Mouse (Mus musculus) embryonic facial prominence, embryonic 15.5 days (tissue): ENCODE measurements around the gene Agpat1. TPM values are rescaled to one million over a fixed set of nuclear protein-coding genes. Genes with fewer than 3 reads are reported as not detected.

Experiments
- ATAC-seq: fragments of 200-750 bp; cut with Nextera tagmentation; 2 replicates; pipeline ENCODE4 v1.8.0; 2017; ENCODE audit warnings: low read depth, moderate TSS enrichment; ENCODE audit not compliant: insufficient number of reproducible peaks, low FRiP score, low TSS enrichment
- H3K27ac ChIP-seq: fragments of 300-500 bp; sonication (generic); replicated peaks from 2 replicates; pipeline ENCODE4 v1.5.1; 2015; ENCODE audit warnings: mild to moderate bottlenecking, inconsistent platforms
- H3K27me3 ChIP-seq: fragments of 300-500 bp; sonication (generic); 2 replicates; pipeline ENCODE4 v1.6.1; 2015; ENCODE audit warnings: inconsistent platforms
- H3K36me3 ChIP-seq: fragments of 300-500 bp; sonication (generic); 2 replicates; pipeline ENCODE4 v1.6.1; 2015; ENCODE audit warnings: mild to moderate bottlenecking, inconsistent platforms
- H3K4me1 ChIP-seq: fragments of 300-500 bp; sonication (generic); 2 replicates; pipeline ENCODE4 v1.6.1; 2015; ENCODE audit warnings: inconsistent platforms
- H3K4me2 ChIP-seq: fragments of 300-500 bp; sonication (generic); replicated peaks from 2 replicates; pipeline ENCODE4 v1.6.1; 2015; ENCODE audit warnings: mild to moderate bottlenecking, inconsistent platforms
- H3K4me3 ChIP-seq: fragments of 300-500 bp; sonication (generic); replicated peaks from 2 replicates; pipeline ENCODE4 v1.5.1; 2015; ENCODE audit warnings: mild to moderate bottlenecking, inconsistent platforms
- H3K9ac ChIP-seq: fragments of 300-500 bp; sonication (generic); 2 replicates; pipeline ENCODE4 v1.6.1; 2015; ENCODE audit warnings: inconsistent platforms
- H3K9me3 ChIP-seq: fragments of 300-500 bp; sonication (generic); replicated peaks from 2 replicates; pipeline ENCODE4 v1.6.1; 2016; ENCODE audit warnings: inconsistent platforms
- WGBS: fragments of 180-500 bp; shearing (Covaris S2); methylation state at CpG from one replicate; pipeline ENCODE4 v1.1.7; 2015; 5-methylcytosine and 5-hydroxymethylcytosine counted together
- polyA plus RNA-seq: library from polyadenylated mRNA; unstranded; fragments of >200 nt; fragmentation: Nextera tagmentation; extraction: Ambion mirVana; gene quantifications from 2 replicates; pipeline ENCODE4 v1.2.1, GENCODE M21; 2015

Gene Agpat1
- polyA plus RNA-seq, 1 experiment from 2014 or later = 61.2 TPM

GRCm38 (mm10) chr17:34648141-34648890, 44.3 kb downstream of the Agpat1 start:
- ATAC-seq = no peak
- no peaks in the 10 kb centered on the region for H3K27me3 ChIP-seq
- H3K9me3 ChIP-seq = no peaks in the 10 kb centered on the region
- WGBS = 74% methylated on average over 16 of the region's 16 CpGs
- peaks cover 48% of the 10 kb centered on the region for H3K36me3 ChIP-seq
- H3K4me1 ChIP-seq = peaks cover 33% of the 10 kb centered on the region
- H3K4me3 ChIP-seq = peak overlapping the region; percentile 99
- H3K4me2 ChIP-seq = peak overlapping the region; percentile 84
- no peak overlapping the region for H3K9ac ChIP-seq
- H3K27ac ChIP-seq = no peak overlapping the region

- no peak overlapping the region for H3K9ac ChIP-seq
- H3K4me2 ChIP-seq = no peak overlapping the region
- H3K27me3 ChIP-seq = no peaks in the 10 kb centered on the region
- H3K4me1 ChIP-seq = peaks cover 31% of the 10 kb centered on the region
- ATAC-seq = no peak
- no peak overlapping the region for H3K27ac ChIP-seq
- WGBS = 85% methylated on average over 18 of the region's 18 CpGs
- peaks cover 54% of the 10 kb centered on the region for H3K36me3 ChIP-seq
- no peaks in the 10 kb centered on the region for H3K9me3 ChIP-seq
- no peak overlapping the region for H3K4me3 ChIP-seq
Measured at GRCm38 (mm10) chr17:34649106-34649864, 45.2 kb downstream of the Agpat1 start.

GRCm38 (mm10) chr17:34650781-34651180, 46.7 kb downstream of the Agpat1 start:
- Histone ChIP-seq H3K4me2 (no peak overlapping the region), H3K4me3 (no peak overlapping the region), H3K27ac (no peak overlapping the region), H3K9me3 (no peaks in the 10 kb centered on the region), H3K27me3 (no peaks in the 10 kb centered on the region), H3K36me3 (peaks cover 63% of the 10 kb centered on the region), H3K9ac (no peak overlapping the region), H3K4me1 (peaks cover 30% of the 10 kb centered on the region)
- no peak for ATAC-seq
- 89% methylated on average over 14 of the region's 14 CpGs for WGBS

- Histone ChIP-seq H3K27ac (no peak overlapping the region), H3K36me3 (peaks cover 61% of the 10 kb centered on the region), H3K9ac (no peak overlapping the region), H3K27me3 (no peaks in the 10 kb centered on the region), H3K9me3 (no peaks in the 10 kb centered on the region), H3K4me1 (peaks cover 30% of the 10 kb centered on the region), H3K4me2 (no peak overlapping the region), H3K4me3 (no peak overlapping the region)
- WGBS = 52% methylated on average over 19 of the region's 19 CpGs
- ATAC-seq = no peak
Measured at GRCm38 (mm10) chr17:34651507-34652221, 47.6 kb downstream of the Agpat1 start.

- no peak for ATAC-seq
- 87% methylated on average over 10 of the region's 10 CpGs for WGBS
- H3K4me1 ChIP-seq = peaks cover 31% of the 10 kb centered on the region
- no peak overlapping the region for H3K9ac ChIP-seq
- no peaks in the 10 kb centered on the region for H3K9me3 ChIP-seq
- H3K36me3 ChIP-seq = peaks cover 61% of the 10 kb centered on the region
- no peaks in the 10 kb centered on the region for H3K27me3 ChIP-seq
- H3K27ac ChIP-seq = no peak overlapping the region
- H3K4me3 ChIP-seq = no peak overlapping the region
- no peak overlapping the region for H3K4me2 ChIP-seq
Measured at GRCm38 (mm10) chr17:34652546-34652945, 48.5 kb downstream of the Agpat1 start.

- 91% methylated on average over 8 of the region's 8 CpGs for WGBS
- peaks cover 61% of the 10 kb centered on the region for H3K36me3 ChIP-seq
- ATAC-seq = no peak
Measured at GRCm38 (mm10) chr17:34652985-34653384, 48.9 kb downstream of the Agpat1 start.

GRCm38 (mm10) chr17:34653746-34654285, 49.8 kb downstream of the Agpat1 start:
- Histone ChIP-seq H3K4me3 (no peak overlapping the region), H3K9me3 (no peaks in the 10 kb centered on the region), H3K9ac (no peak overlapping the region), H3K4me2 (no peak overlapping the region), H3K36me3 (peaks cover 60% of the 10 kb centered on the region), H3K27me3 (peaks cover 4% of the 10 kb centered on the region), H3K27ac (no peak overlapping the region), H3K4me1 (peaks cover 22% of the 10 kb centered on the region)
- 59% methylated on average over 9 of the region's 9 CpGs for WGBS
- no peak for ATAC-seq

More at GRCm38 (mm10) chr17:34652985-34653384, 48.9 kb downstream of the Agpat1 start:
- Histone ChIP-seq H3K4me1 (peaks cover 27% of the 10 kb centered on the region), H3K4me2 (no peak overlapping the region), H3K9me3 (no peaks in the 10 kb centered on the region), H3K9ac (no peak overlapping the region), H3K4me3 (no peak overlapping the region), H3K27ac (no peak overlapping the region), H3K27me3 (no peaks in the 10 kb centered on the region)

- 94% methylated on average over 13 of the region's 13 CpGs for WGBS
- peaks cover 10% of the 10 kb centered on the region for H3K27me3 ChIP-seq
- H3K9ac ChIP-seq = no peak overlapping the region
- no peaks in the 10 kb centered on the region for H3K9me3 ChIP-seq
- ATAC-seq = no peak
- H3K4me2 ChIP-seq = no peak overlapping the region
- H3K4me3 ChIP-seq = no peak overlapping the region
- H3K27ac ChIP-seq = no peak overlapping the region
- H3K4me1 ChIP-seq = peaks cover 22% of the 10 kb centered on the region
- peaks cover 54% of the 10 kb centered on the region for H3K36me3 ChIP-seq
Measured at GRCm38 (mm10) chr17:34654392-34654791, 50.3 kb downstream of the Agpat1 start.

GRCm38 (mm10) chr17:34655160-34655559, 51.1 kb downstream of the Agpat1 start:
- Histone ChIP-seq H3K9ac (no peak overlapping the region), H3K4me1 (peaks cover 22% of the 10 kb centered on the region), H3K4me2 (no peak overlapping the region), H3K4me3 (no peak overlapping the region), H3K36me3 (peaks cover 46% of the 10 kb centered on the region), H3K27me3 (peaks cover 16% of the 10 kb centered on the region), H3K27ac (peak overlapping the region; percentile 66), H3K9me3 (no peaks in the 10 kb centered on the region)
- no peak; the same call in 1 of the 2 replicates for ATAC-seq
- WGBS = 70% methylated on average over 7 of the region's 7 CpGs

GRCm38 (mm10) chr17:34655581-34655991, 51.5 kb downstream of the Agpat1 start:
- Histone ChIP-seq H3K4me2 (no peak overlapping the region), H3K27me3 (peaks cover 20% of the 10 kb centered on the region), H3K36me3 (peaks cover 42% of the 10 kb centered on the region), H3K9me3 (no peaks in the 10 kb centered on the region), H3K4me3 (no peak overlapping the region), H3K4me1 (peaks cover 27% of the 10 kb centered on the region), H3K9ac (no peak overlapping the region), H3K27ac (peak overlapping the region; percentile 66)
- WGBS = 71% methylated on average over 4 of the region's 4 CpGs
- ATAC-seq = peak; percentile 49

GRCm38 (mm10) chr17:34656666-34657065, 52.6 kb downstream of the Agpat1 start:
- H3K27ac ChIP-seq = 0 out of 2 replicates have a peak overlapping the region, but pooled peaks have one; percentile 66
- no peak for ATAC-seq
- H3K4me1 ChIP-seq = peaks cover 37% of the 10 kb centered on the region
- H3K9me3 ChIP-seq = no peaks in the 10 kb centered on the region
- WGBS = 52% methylated on average over 8 of the region's 8 CpGs
- peaks cover 31% of the 10 kb centered on the region for H3K36me3 ChIP-seq
- H3K4me2 ChIP-seq = no peak overlapping the region
- no peak overlapping the region for H3K9ac ChIP-seq
- peaks cover 25% of the 10 kb centered on the region for H3K27me3 ChIP-seq
- no peak overlapping the region for H3K4me3 ChIP-seq
